Mouse (Mus musculus) embryonic facial prominence, embryonic 14.5 days (tissue): Measurements from ENCODE around the gene Sirt7. TPM values are rescaled to one million over a fixed set of nuclear protein-coding genes. Genes with fewer than 3 reads are reported as not detected.

ENCODE experiments used
- ATAC-seq: fragments of 200-750 bp; cut with Nextera tagmentation; 2 replicates; pipeline ENCODE4 v1.8.0; 2017; ENCODE audit warnings: low read depth, moderate number of reproducible peaks, moderate TSS enrichment
- DNase-seq: peaks from one replicate; pipeline ENCODE4 v3.0.0-alpha.2; 2015; ENCODE audit warnings: low spot score
- H3K27ac ChIP-seq: fragments of 300-500 bp; sonication (generic); replicated peaks from 2 replicates; pipeline ENCODE4 v1.5.1; 2014; ENCODE audit warnings: low read depth, mild to moderate bottlenecking, low read length, moderate library complexity
- H3K27me3 ChIP-seq: fragments of 300-500 bp; sonication (generic); replicated peaks from 2 replicates; pipeline ENCODE4 v1.6.1; 2014; ENCODE audit warnings: low read length; ENCODE audit not compliant: control insufficient read depth, insufficient read depth
- H3K36me3 ChIP-seq: fragments of 300-500 bp; sonication (generic); 2 replicates; pipeline ENCODE4 v1.6.1; 2014; ENCODE audit warnings: low read length, mixed read lengths; ENCODE audit not compliant: control insufficient read depth, insufficient read depth
- H3K4me1 ChIP-seq: fragments of 300-500 bp; sonication (generic); 2 replicates; pipeline ENCODE4 v1.6.1; 2014; ENCODE audit warnings: antibody characterized with exemption, low read length; ENCODE audit not compliant: control insufficient read depth, insufficient read depth
- H3K4me2 ChIP-seq: fragments of 300-500 bp; sonication (generic); 2 replicates; pipeline ENCODE4 v1.6.1; 2014; ENCODE audit warnings: low read depth, mild to moderate bottlenecking, low read length, moderate library complexity, mixed read lengths
- H3K4me3 ChIP-seq: fragments of 300-500 bp; sonication (generic); 2 replicates; pipeline ENCODE4 v1.5.1; 2014; ENCODE audit warnings: low read depth, mild to moderate bottlenecking, low read length
- H3K9ac ChIP-seq: fragments of 300-500 bp; sonication (generic); 2 replicates; pipeline ENCODE4 v1.6.1; 2014; ENCODE audit warnings: low read depth, mild to moderate bottlenecking, low read length, moderate library complexity, mixed read lengths
- H3K9me3 ChIP-seq: fragments of 300-500 bp; sonication (generic); 2 replicates; pipeline ENCODE4 v1.6.1; 2016; ENCODE audit warnings: low read length; ENCODE audit not compliant: control insufficient read depth
- WGBS: fragments of 180-500 bp; shearing (Covaris S2); extraction: QIAGEN DNeasy Blood & Tissue Kit; methylation state at CpG from one replicate; pipeline ENCODE4 v1.1.7; 2014; 5-methylcytosine and 5-hydroxymethylcytosine counted together
- polyA plus RNA-seq: library from polyadenylated mRNA; unstranded; fragments of >200 nt; fragmentation: Nextera tagmentation; extraction: Ambion mirVana; gene quantifications from 2 replicates; pipeline ENCODE4 v1.2.1, GENCODE M21; 2014

The Sirt7 gene
- polyA plus RNA-seq, 1 experiment from 2014 or later = 21.8 TPM

- ATAC-seq (no peak), DNase-seq (no peak)
- Histone ChIP-seq H3K4me2 (no peak overlapping the region), H3K4me3 (no peak overlapping the region), H3K27ac (no peak overlapping the region), H3K27me3 (peaks cover 9% of the 10 kb centered on the region; the same call in 1 of the 2 replicates), H3K9ac (no peak overlapping the region; the same call in 1 of the 2 replicates), H3K36me3 (peaks cover 65% of the 10 kb centered on the region), H3K4me1 (peaks cover 4% of the 10 kb centered on the region; the same call in 1 of the 2 replicates), H3K9me3 (no peaks in the 10 kb centered on the region)
- 41% methylated on average over 8 of the region's 8 CpGs for WGBS
Measured at GRCm38 (mm10) chr11:120609250-120609649, 15.8 kb downstream of the Sirt7 start.

- Histone ChIP-seq H3K27me3 (peaks cover 9% of the 10 kb centered on the region; the same call in 1 of the 2 replicates), H3K4me2 (peak within 1 kb of the TSS; percentile 62), H3K27ac (no peak within 1 kb of the TSS), H3K9ac (peak within 1 kb of the TSS; percentile 60), H3K4me3 (peak within 1 kb of the TSS; percentile 31), H3K9me3 (no peaks in the 10 kb centered on the region), H3K36me3 (peaks cover 65% of the 10 kb centered on the region), H3K4me1 (peaks cover 4% of the 10 kb centered on the region; the same call in 1 of the 2 replicates)
- 0 out of 2 replicates have a peak, but pooled peaks have one; percentile 5 for ATAC-seq
- WGBS = 7% methylated on average over 43 of the region's 45 CpGs
- DNase-seq = no peak
Measured at GRCm38 (mm10) chr11:120608241-120609034, 16.6 kb downstream of the Sirt7 start, which contains the start of gene Npb. TSS of gene Npb (plus strand) at chr11:120608477.

GRCm38 (mm10) chr11:120606764-120607163 lies 18.3 kb downstream of the Sirt7 start:
- H3K9ac ChIP-seq = no peak overlapping the region
- DNase-seq (no peak), ATAC-seq (no peak)
- H3K9me3 ChIP-seq = no peaks in the 10 kb centered on the region
- H3K4me3 ChIP-seq = no peak overlapping the region
- H3K4me1 ChIP-seq = peaks cover 4% of the 10 kb centered on the region; the same call in 1 of the 2 replicates
- 76% methylated on average over 4 of the region's 4 CpGs for WGBS
- peaks cover 9% of the 10 kb centered on the region; the same call in 1 of the 2 replicates for H3K27me3 ChIP-seq
- H3K36me3 ChIP-seq = peaks cover 64% of the 10 kb centered on the region
- no peak overlapping the region for H3K4me2 ChIP-seq
- H3K27ac ChIP-seq = no peak overlapping the region

- ATAC-seq (no peak), DNase-seq (no peak)
- Histone ChIP-seq H3K9me3 (no peaks in the 10 kb centered on the region), H3K4me3 (no peak overlapping the region), H3K9ac (no peak overlapping the region), H3K4me1 (peaks cover 4% of the 10 kb centered on the region; the same call in 1 of the 2 replicates), H3K36me3 (peaks cover 62% of the 10 kb centered on the region), H3K27ac (no peak overlapping the region), H3K27me3 (peaks cover 9% of the 10 kb centered on the region; the same call in 1 of the 2 replicates), H3K4me2 (no peak overlapping the region)
- WGBS = 86% methylated on average over 7 of the region's 7 CpGs
Measured at GRCm38 (mm10) chr11:120605667-120606066, 19.4 kb downstream of the Sirt7 start.

- Histone ChIP-seq H3K4me1 (peaks cover 9% of the 10 kb centered on the region; the same call in 1 of the 2 replicates), H3K4me3 (no peak overlapping the region), H3K9ac (no peak overlapping the region), H3K36me3 (peaks cover 69% of the 10 kb centered on the region), H3K27ac (no peak overlapping the region), H3K27me3 (0 out of 2 replicates have a peak, but pooled peaks cover under 1% of the 10 kb centered on the region), H3K9me3 (no peaks in the 10 kb centered on the region), H3K4me2 (no peak overlapping the region)
- DNase-seq = no peak
- no peak for ATAC-seq
- WGBS = 83% methylated on average over 2 of the region's 2 CpGs
Measured at GRCm38 (mm10) chr11:120603545-120603944, 21.5 kb downstream of the Sirt7 start.

GRCm38 (mm10) chr11:120600716-120601115 lies 24.3 kb downstream of the Sirt7 start:
- Histone ChIP-seq H3K36me3 (peaks cover 71% of the 10 kb centered on the region), H3K27me3 (no peaks in the 10 kb centered on the region), H3K4me1 (peaks cover 10% of the 10 kb centered on the region), H3K9ac (no peak overlapping the region), H3K4me3 (no peak overlapping the region), H3K9me3 (no peaks in the 10 kb centered on the region), H3K4me2 (no peak overlapping the region), H3K27ac (no peak overlapping the region)
- DNase-seq (no peak), ATAC-seq (no peak)
- 96% methylated on average over 3 of the region's 3 CpGs for WGBS

- no peak for DNase-seq
- H3K4me3 ChIP-seq = peak overlapping the region; percentile 100
- no peaks in the 10 kb centered on the region for H3K9me3 ChIP-seq
- H3K27ac ChIP-seq = peak overlapping the region; percentile 94
- 45% methylated on average over 17 of the region's 17 CpGs for WGBS
- H3K9ac ChIP-seq = peak overlapping the region; percentile 100
- H3K36me3 ChIP-seq = peaks cover 70% of the 10 kb centered on the region
- peaks cover 10% of the 10 kb centered on the region for H3K4me1 ChIP-seq
- H3K4me2 ChIP-seq = peak overlapping the region; percentile 95
- H3K27me3 ChIP-seq = no peaks in the 10 kb centered on the region
- no peak for ATAC-seq
Measured at GRCm38 (mm10) chr11:120598990-120599549, 26.0 kb downstream of the Sirt7 start.

- peak; percentile 99 for ATAC-seq
- peak within 1 kb of the TSS; percentile 100 for H3K9ac ChIP-seq
- peaks cover 70% of the 10 kb centered on the region for H3K36me3 ChIP-seq
- peak; percentile 98 for DNase-seq
- H3K27ac ChIP-seq = peak within 1 kb of the TSS; percentile 94
- H3K27me3 ChIP-seq = no peaks in the 10 kb centered on the region
- WGBS = under 1% methylated on average over 24 of the region's 88 CpGs
- no peaks in the 10 kb centered on the region for H3K9me3 ChIP-seq
- peak within 1 kb of the TSS; percentile 100 for H3K4me3 ChIP-seq
- peak within 1 kb of the TSS; percentile 95 for H3K4me2 ChIP-seq
- H3K4me1 ChIP-seq = peaks cover 10% of the 10 kb centered on the region
Measured at GRCm38 (mm10) chr11:120598283-120598989, 26.6 kb downstream of the Sirt7 start, which contains the start of the genes Alyref and Anapc11. TSS of gene Alyref (minus strand) at chr11:120598365. TSS of gene Anapc11 (plus strand) at chr11:120598421.
